Mouse (Mus musculus) embryonic fibroblast, embryonic 13.5 days (primary cell): ENCODE data around the gene Hspb9.

Source experiments
- CTCF ChIP-seq: IDR thresholded peaks from 2 replicates; pipeline ENCODE4 v1.5.1; 2011; ENCODE audit warnings: mild to moderate bottlenecking, control low read depth, low read length, moderate library complexity, borderline replicate concordance; ENCODE audit not compliant: insufficient read depth
- POLR2A ChIP-seq: IDR thresholded peaks from 2 replicates; pipeline ENCODE4 v1.6.1; 2011; ENCODE audit warnings: low read depth, mild to moderate bottlenecking, control low read depth, low read length, moderate library complexity

- TF ChIP-seq POLR2A (no peak), CTCF (no peak)
Observed at GRCm38 (mm10) chr11:100719893-100720292, 6.2 kb downstream of the Hspb9 start.
